Mouse (Mus musculus) lung, embryonic 14.5 days (tissue): Measurements from ENCODE around the gene Rhox9. TPM values are rescaled to one million over a fixed set of nuclear protein-coding genes. Genes with fewer than 3 reads are reported as not detected.
"Not testable (repeated sequence)": the region's sequence is repeated elsewhere in the genome, so short reads cannot be mapped to it uniquely, and the experiment has no call there.

ENCODE experiments used
- ATAC-seq: fragments of 200-750 bp; cut with Nextera tagmentation; 2 replicates; pipeline ENCODE4 v1.8.0; 2017; ENCODE audit warnings: mild to moderate bottlenecking, moderate TSS enrichment, moderate library complexity; ENCODE audit not compliant: insufficient read depth
- DNase-seq: peaks from one replicate; pipeline ENCODE4 v3.0.0-alpha.2; 2015
- H3K27ac ChIP-seq: fragments of 300-500 bp; sonication (generic); 2 replicates; pipeline ENCODE4 v1.5.1; 2014; ENCODE audit warnings: low read depth, mild to moderate bottlenecking, moderate library complexity
- H3K27me3 ChIP-seq: fragments of 300-500 bp; sonication (generic); 2 replicates; pipeline ENCODE4 v1.6.1; 2014; ENCODE audit warnings: low read length, control low read depth; ENCODE audit not compliant: insufficient read depth
- H3K36me3 ChIP-seq: fragments of 300-500 bp; sonication (generic); 2 replicates; pipeline ENCODE4 v1.6.1; 2014; ENCODE audit warnings: control low read depth; ENCODE audit not compliant: insufficient read depth
- H3K4me1 ChIP-seq: fragments of 300-500 bp; sonication (generic); 2 replicates; pipeline ENCODE4 v1.6.1; 2014; ENCODE audit warnings: antibody characterized with exemption, control low read depth; ENCODE audit not compliant: insufficient read depth
- H3K4me2 ChIP-seq: fragments of 300-500 bp; sonication (generic); 2 replicates; pipeline ENCODE4 v1.6.1; 2014; ENCODE audit warnings: mild to moderate bottlenecking
- H3K4me3 ChIP-seq: fragments of 300-500 bp; sonication (generic); 2 replicates; pipeline ENCODE4 v1.5.1; 2014; ENCODE audit warnings: low read depth, low read length
- H3K9ac ChIP-seq: fragments of 300-500 bp; sonication (generic); 2 replicates; pipeline ENCODE4 v1.6.1; 2014
- H3K9me3 ChIP-seq: fragments of 300-500 bp; sonication (generic); 2 replicates; pipeline ENCODE4 v1.6.1; 2016; ENCODE audit warnings: low read depth, low read length, control low read depth
- CTCF ChIP-seq: IDR thresholded peaks from 2 replicates; pipeline ENCODE4 v1.5.1; 2016; ENCODE audit warnings: antibody characterized with exemption, low read depth
- WGBS: fragments of 180-500 bp; shearing (Covaris S2); extraction: QIAGEN DNeasy Blood & Tissue Kit; methylation state at CpG from one replicate; pipeline ENCODE4 v1.1.7; 2014; 5-methylcytosine and 5-hydroxymethylcytosine counted together
- polyA plus RNA-seq: library from polyadenylated mRNA; unstranded; fragments of >200 nt; fragmentation: Nextera tagmentation; extraction: Ambion mirVana; gene quantifications from 2 replicates; pipeline ENCODE4 v1.2.1, GENCODE M21; 2014

Rhox9 gene
- polyA plus RNA-seq: not detected in 2 replicates

DNA sequence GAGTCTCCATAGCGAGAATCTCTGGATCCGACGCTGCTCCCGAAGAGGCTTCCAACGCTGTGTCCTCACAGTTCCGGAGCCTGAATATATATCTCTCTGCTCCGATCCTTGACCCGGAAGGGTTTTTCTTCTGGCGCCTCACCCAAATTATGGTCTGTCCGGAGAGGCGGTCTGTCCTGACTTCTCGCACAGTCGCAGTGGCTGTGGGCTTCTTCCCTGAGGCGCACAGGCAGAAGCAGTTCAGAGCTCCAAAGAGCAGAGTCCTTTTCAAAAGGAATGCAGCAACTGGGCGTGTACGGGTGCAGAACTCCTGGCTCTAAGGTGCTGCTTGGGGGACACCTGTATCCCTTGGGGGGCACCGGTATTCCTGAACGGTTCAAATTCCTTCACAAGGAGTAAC is at the start of gene Rhox9:
Rhox9 (minus strand) TSS at position 101 of the 400 bp plus-strand sequence.
- DNase-seq, H3K4me2 ChIP-seq, H3K36me3 ChIP-seq, H3K9me3 ChIP-seq, H3K27me3 ChIP-seq, H3K9ac ChIP-seq, ATAC-seq, H3K4me1 ChIP-seq, H3K4me3 ChIP-seq, H3K27ac ChIP-seq: not testable (repeated sequence)
- 92% methylated on average over 9 of the region's 18 CpGs for WGBS

DNA sequence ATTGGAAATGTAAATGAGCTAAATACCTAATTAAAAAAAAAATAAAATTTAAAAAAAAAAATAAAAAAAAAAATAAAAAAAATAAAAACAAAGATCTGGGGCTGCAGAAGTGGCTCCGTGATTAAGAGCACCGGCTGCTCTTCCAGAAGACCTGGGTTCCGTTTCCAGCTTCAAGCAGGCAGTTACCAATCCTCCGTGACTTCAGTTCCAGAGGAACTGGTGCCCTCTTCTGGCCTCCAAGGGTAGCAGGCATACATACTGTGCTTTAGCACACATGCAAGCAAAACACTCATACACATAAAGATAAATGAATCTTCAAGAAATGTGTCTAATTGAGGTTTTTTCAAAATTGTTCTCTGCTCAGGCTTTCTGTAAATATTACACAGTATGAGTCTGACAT is 14.7 kb upstream of the Rhox9 start:
- Histone ChIP-seq H3K4me3 (no peak overlapping the region), H3K4me1 (no peaks in the 10 kb centered on the region), H3K27me3 (no peaks in the 10 kb centered on the region), H3K9me3 (no peaks in the 10 kb centered on the region), H3K4me2 (no peak overlapping the region), H3K27ac (no peak overlapping the region), H3K36me3 (no peaks in the 10 kb centered on the region), H3K9ac (no peak overlapping the region)
- DNase-seq (no peak), ATAC-seq (no peak)
- 66% methylated on average over 4 of the region's 4 CpGs for WGBS
- 0 out of 2 replicates have a peak, but pooled peaks have one; percentile 2 for TF ChIP-seq CTCF

DNA sequence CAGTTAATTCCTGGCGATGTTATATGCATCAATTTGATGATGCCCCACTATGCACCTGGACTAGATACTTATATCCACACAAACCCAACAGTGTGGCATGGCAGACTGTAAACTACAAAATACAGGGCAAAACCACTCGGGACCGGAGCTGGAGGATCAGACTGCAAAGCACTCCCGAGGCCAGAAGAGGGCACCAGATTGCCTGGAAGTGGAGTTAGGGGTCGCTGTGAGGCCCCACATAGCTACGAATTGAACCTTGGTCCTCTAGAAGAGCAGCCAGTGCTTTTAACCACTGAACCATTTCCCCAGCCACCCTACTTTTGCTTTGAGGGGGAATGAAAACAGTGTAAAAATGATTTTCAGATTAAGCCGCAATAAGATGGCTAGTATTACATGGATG is 7.0 kb upstream of the Rhox9 start:
- H3K9me3 ChIP-seq: no peaks in the 10 kb centered on the region
- no peak overlapping the region for H3K9ac ChIP-seq
- no peaks in the 10 kb centered on the region for H3K36me3 ChIP-seq
- H3K4me1 ChIP-seq: no peaks in the 10 kb centered on the region
- H3K27ac ChIP-seq: no peak overlapping the region
- peak; percentile 20; the same call in 1 of the 2 replicates for TF ChIP-seq CTCF
- DNase-seq (peak; percentile 13), ATAC-seq (no peak)
- no peak overlapping the region for H3K4me3 ChIP-seq
- H3K4me2 ChIP-seq: no peak overlapping the region
- no peaks in the 10 kb centered on the region for H3K27me3 ChIP-seq
- WGBS: 45% methylated on average over 7 of the region's 7 CpGs

DNA sequence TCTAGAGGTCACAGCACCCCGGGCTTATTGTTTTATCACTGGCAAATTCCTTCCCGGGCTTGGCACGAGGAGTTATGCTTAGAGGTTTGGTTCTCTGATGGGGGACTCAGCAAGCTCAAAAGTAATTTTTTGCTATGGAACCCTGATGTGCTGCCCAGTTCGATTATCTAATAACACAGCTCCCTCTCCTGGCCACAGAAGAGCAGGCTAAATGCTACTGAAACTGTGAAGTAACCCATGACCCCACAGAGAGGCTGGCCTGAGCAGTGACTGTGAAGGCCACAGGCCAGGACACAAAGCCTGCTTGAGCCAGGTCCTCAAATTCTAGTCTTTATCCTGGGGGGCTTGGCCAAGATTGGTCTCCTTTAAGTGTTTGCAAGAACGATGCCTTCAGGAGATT is 2.2 kb upstream of the Rhox9 start:
- no peaks in the 10 kb centered on the region for H3K4me1 ChIP-seq
- H3K27ac ChIP-seq: no peak overlapping the region
- H3K4me2 ChIP-seq: no peak overlapping the region
- no peaks in the 10 kb centered on the region for H3K9me3 ChIP-seq
- TF ChIP-seq CTCF: 0 out of 2 replicates have a peak, but pooled peaks have one; percentile 6
- H3K36me3 ChIP-seq: no peaks in the 10 kb centered on the region
- no peak overlapping the region for H3K9ac ChIP-seq
- DNase-seq (peak; percentile 26), ATAC-seq (no peak)
- no peaks in the 10 kb centered on the region for H3K27me3 ChIP-seq
- 62% methylated on average over 5 of the region's 5 CpGs for WGBS
- H3K4me3 ChIP-seq: no peak overlapping the region

DNA sequence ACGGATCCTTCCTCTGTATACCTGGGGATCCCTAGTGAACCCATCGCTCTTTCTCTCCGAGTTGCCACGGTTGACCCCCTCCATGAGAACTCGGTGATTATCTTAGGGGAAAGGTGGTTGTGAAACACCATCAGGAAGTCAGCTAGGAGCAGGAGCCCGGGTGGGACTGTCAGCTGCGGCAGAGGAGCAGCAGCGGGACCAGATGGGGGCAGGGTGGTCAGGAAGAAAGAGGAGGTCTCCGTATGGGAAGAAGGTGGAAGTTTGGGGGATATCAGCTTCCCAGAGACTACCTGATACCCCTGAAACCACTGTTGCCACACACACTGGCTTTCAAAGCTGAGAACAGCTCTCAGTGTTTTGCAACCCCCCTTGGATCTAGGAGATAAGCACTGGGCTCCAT is 4.4 kb downstream of the Rhox9 start, which contains the start of gene Rhox7b:
Rhox7b (minus strand) TSS at position 101 of the 400 bp plus-strand sequence.
- not testable (repeated sequence) for H3K27me3 ChIP-seq, H3K4me2 ChIP-seq, H3K9me3 ChIP-seq, ATAC-seq, H3K4me1 ChIP-seq, H3K27ac ChIP-seq, DNase-seq, H3K9ac ChIP-seq, H3K36me3 ChIP-seq, H3K4me3 ChIP-seq
- 62% methylated on average over 6 of the region's 9 CpGs for WGBS

DNA sequence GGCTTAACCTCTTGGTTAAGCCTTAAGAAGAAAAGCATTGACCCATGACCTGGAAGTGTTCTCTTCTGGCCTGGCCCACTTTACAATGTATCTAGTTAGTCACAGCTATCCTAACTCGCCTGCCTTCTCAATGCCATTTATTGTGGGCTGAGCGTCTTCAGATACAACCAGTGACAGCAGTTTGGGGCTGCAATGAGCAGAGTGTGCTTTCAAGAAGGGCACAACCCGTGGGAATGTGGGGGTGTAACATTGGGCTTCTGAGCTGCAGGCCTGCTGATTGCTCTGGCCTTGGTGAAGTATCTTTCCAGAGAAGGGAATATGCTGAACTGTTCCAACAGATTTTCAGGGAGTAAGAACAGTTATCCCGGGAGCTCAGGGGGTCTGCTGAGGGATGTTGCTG is 22.7 kb downstream of the Rhox9 start, which contains the start of gene Rhox8:
Rhox8 (minus strand) TSS at position 101 of the 400 bp plus-strand sequence.
- Histone ChIP-seq H3K9ac (no peak within 1 kb of the TSS), H3K4me1 (no peaks in the 10 kb centered on the region), H3K27me3 (no peaks in the 10 kb centered on the region), H3K27ac (no peak within 1 kb of the TSS), H3K4me3 (no peak within 1 kb of the TSS), H3K9me3 (no peaks in the 10 kb centered on the region), H3K36me3 (no peaks in the 10 kb centered on the region), H3K4me2 (no peak within 1 kb of the TSS)
- no peak for DNase-seq
- WGBS: 72% methylated on average over 4 of the region's 4 CpGs
- TF ChIP-seq CTCF: no peak
- no peak for ATAC-seq

DNA sequence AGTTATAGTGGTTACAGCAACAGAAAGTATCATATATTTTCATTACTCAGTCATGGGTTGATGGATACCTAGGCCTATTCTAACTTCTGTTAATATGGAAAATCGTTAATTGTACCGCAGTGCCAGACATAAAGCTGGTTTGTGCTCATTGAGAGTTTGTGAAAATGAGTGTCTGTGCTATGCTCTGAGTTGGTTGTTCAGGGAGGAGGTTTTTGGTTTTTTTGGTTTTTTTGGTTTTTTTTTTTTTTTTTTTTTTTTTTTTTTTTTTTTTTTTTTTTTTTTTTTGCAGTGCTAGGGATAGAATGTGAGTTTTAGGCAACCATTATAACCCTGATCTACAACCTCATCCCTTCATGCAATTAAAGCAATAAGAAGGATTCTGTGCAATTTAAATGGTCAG is 29.9 kb downstream of the Rhox9 start:
- Histone ChIP-seq H3K9ac (no peak overlapping the region), H3K36me3 (no peaks in the 10 kb centered on the region), H3K4me2 (no peak overlapping the region), H3K9me3 (no peaks in the 10 kb centered on the region), H3K4me3 (no peak overlapping the region), H3K4me1 (no peaks in the 10 kb centered on the region), H3K27ac (no peak overlapping the region), H3K27me3 (no peaks in the 10 kb centered on the region)
- TF ChIP-seq CTCF: no peak
- ATAC-seq (no peak), DNase-seq (no peak)
- WGBS: 96% methylated on average over 2 of the region's 2 CpGs

Other genes with a start within 250 kb of the Rhox9 start
- gene Rhox3h, start 233.0 kb downstream of the Rhox9 start, polyA plus RNA-seq: not detected in 2 replicates
- not detected in 2 replicates for gene Rhox2h, start 228.5 kb downstream of the Rhox9 start, polyA plus RNA-seq
- gene Rhox5, start 96.9 kb downstream of the Rhox9 start, polyA plus RNA-seq: 4.0 and 4.7 TPM in 2 replicates
- not detected in 2 replicates for gene Rhox6, start 74.9 kb downstream of the Rhox9 start, polyA plus RNA-seq
- not detected in 2 replicates for gene Rhox7a, start 70.1 kb downstream of the Rhox9 start, polyA plus RNA-seq
- gene Rhox8, start 22.8 kb downstream of the Rhox9 start, polyA plus RNA-seq: not detected in 2 replicates
- not detected in 2 replicates for gene Rhox7b, start 4.5 kb downstream of the Rhox9 start, polyA plus RNA-seq
- gene Btg1-ps1, start 117.0 kb upstream of the Rhox9 start, polyA plus RNA-seq: not detected in 2 replicates
- not detected in 2 replicates for gene Btg1-ps2, start 141.3 kb upstream of the Rhox9 start, polyA plus RNA-seq
- gene Rhox10, start 164.7 kb upstream of the Rhox9 start, polyA plus RNA-seq: not detected in 2 replicates
- gene Rhox11, start 183.4 kb upstream of the Rhox9 start, polyA plus RNA-seq: not detected in 2 replicates
- gene Rhox12, start 209.1 kb upstream of the Rhox9 start, polyA plus RNA-seq: not detected in 2 replicates
- not detected in 2 replicates for gene Rhox13, start 219.4 kb upstream of the Rhox9 start, polyA plus RNA-seq